Mouse (Mus musculus) monocyte, adult 2 months (primary cell): ENCODE data around the gene Wdr45b.
"Not testable (repeated sequence)": the region's sequence is repeated elsewhere in the genome, so short reads cannot be mapped to it uniquely, and the experiment has no call there.

ENCODE experiments used
- DNase-seq, 2 experiments: peaks; one replicate each; pipeline ENCODE4 v3.0.0; 2022; ENCODE audit warnings: low spot score in 2 of 2, low read depth in 1 of 2

The Wdr45b gene

DNA sequence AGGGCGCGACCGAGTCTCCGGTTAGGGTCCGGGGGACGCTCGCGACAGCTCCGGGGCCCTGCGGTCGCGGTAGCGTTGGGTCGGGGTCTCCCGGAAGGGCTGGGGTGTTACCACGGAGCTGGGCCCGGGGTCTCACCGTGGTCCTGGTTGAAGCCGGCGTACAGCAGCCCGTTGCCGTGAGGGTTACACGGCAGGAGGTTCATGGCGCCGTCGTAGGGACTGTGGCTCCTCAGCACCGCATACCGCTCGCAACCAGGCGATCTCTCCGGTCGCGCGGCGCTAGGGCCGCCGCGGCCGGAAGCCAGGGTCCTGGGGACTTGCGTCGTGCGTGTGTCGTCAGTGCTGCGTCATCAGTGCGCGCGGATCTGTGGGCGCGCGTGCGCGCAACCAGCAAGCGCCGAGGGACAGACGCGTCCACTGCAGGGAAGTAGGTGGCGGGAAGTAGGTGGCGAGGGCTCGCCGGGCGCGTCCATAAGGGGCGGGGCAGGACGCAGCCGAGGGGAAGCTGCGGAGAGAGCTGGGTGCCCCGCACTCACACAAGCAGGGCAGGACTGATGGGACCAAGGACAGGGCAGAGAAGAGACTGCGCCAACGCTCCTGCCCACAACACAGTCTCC is at the start of gene Wdr45b:
Gene Wdr45b, minus strand, starts transcription at position 355 of the 617 bp plus-strand sequence.
- DNase-seq = peak; percentile 94 to 96

DNA sequence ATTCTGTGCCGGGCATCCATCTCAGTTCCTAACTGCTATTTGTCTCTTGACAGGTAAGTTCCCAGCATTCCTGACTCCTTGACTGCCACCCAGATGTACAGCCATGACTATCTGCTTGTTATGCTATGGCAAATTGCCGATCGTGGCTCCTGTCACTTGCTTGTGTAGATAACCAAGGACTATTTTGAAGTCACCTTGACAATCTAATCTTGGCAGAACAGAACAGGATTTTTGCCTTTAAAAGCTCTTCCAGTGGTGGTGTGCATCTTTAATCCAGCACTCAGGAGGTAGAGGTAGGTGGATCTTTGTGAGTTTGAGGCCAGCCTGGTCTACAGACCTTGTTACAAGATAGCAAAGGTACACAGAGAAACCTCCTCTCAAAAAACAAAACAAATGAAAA is 38.2 kb upstream of the Wdr45b start:
- DNase-seq = no peak

DNA sequence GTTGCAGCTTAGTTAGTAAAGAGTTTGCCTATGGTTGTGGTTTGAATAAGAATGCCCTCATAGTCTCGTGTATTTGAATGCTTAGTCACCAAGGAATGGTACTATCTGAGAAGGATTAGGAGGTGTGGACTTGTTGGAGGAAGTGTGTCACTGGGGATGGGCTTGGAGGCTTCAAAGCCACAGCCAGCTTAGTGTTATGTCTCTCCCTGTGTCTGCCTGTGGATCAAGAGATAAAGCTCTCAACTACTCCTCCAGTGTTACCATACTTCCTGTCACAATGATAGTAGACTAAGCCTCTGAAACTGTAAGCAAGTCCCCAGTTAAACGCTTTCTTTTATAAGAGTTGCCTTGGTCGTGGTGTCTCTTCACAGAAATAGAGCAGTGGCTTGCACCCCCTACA is 36.5 kb upstream of the Wdr45b start:
- no peak for DNase-seq

DNA sequence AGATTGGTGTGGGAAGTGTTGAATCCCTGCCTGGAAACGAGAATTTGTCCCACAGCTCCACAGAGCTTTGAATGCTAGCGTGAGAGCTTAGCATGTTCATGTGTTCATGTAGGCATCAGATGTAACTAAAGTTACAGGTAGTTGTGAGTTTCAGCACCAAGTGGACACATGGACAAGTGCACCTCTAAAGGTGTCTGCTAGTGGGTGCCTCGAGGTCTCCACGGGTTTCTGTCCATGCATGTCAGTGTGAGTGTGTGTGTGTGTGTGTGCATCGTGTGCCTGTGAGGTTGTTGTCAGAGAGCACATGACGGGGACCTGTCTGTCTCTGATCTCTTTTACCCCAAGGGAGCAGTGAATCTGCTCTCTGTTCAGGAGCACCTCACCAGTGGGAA is 34.3 kb upstream of the Wdr45b start:
- no peak for DNase-seq

DNA sequence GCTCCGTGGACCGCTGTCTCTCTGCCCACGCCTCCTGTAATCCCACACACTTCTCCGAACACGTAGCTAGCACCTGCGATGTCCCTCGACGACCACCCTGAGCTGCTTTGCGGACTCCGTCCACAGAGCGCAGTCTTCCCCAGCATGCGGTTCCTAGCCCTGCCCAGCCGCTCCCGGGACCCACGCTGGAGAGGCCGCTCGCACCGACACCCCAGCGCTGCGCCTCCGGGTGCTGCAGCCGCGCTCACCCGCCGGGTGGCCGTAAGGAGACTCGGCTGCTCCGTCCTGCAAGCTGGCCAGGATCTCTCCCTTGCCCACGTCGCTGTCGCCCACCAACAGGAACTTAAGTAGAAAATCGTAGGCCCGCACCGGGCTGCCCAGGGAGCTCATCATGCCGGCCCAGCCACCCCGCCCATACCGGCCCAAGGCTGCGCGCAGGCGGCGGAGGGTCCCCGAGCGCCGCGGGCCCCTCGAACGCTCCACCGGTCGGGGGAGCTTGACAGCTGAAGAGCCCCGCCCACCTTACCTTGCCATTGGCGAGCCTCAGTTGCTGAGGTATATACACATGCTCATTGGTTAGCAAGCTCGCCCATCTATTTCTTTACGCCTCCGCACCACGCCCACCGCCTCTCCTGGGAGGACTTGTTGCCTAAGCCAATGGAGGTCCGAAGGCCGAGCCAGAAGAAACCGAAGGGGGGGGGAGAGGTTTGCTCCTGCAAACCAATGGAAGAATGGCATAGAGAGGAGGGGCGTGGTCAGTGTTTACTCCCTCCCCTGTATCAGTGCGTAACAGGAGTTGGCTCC is 33.7 kb upstream of the Wdr45b start, which contains the start of gene Rab40b:
Gene Rab40b, minus strand, starts transcription at position 502 of the 804 bp plus-strand sequence.
- DNase-seq = peak in 1 of 2 experiments; percentile 2

DNA sequence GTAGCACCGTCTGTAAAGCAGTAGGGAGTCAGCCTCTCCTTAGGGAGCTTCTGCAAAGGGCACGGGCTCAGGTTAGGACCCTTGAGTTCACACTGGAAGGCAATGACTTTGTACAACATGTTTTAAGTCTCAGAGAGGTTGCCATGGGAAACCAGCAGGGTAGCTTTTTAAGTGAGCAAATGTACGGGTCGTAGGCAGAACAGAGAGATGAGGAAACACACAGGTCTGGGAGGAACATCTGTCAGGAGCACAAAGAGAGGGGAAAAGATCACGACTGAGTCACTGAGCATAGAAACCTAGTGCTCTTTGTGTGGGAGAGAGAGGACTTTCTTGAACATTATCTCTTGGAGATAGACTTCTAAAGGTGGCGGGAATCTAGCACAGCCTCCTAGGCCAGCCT is 26.0 kb upstream of the Wdr45b start:
- DNase-seq = no peak

DNA sequence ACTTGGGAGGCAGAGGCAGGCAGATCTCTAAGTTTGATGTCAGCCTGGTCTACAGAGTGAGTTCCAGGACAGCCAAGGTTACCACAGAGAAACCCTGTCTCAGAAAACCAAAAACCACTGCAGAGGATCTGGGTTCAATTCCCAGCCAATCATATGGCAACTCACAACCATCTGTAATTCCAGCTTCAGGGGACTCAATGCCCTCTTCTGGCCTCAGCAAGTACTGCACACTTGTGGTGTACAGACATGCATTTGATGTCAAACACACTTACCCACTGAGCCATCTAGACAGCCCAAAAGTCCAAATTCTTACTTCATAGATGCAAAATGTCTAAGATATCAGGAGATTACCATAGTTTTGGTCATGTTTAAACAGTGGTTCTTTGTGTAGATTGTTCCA is 24.4 kb upstream of the Wdr45b start:
- DNase-seq = no peak

DNA sequence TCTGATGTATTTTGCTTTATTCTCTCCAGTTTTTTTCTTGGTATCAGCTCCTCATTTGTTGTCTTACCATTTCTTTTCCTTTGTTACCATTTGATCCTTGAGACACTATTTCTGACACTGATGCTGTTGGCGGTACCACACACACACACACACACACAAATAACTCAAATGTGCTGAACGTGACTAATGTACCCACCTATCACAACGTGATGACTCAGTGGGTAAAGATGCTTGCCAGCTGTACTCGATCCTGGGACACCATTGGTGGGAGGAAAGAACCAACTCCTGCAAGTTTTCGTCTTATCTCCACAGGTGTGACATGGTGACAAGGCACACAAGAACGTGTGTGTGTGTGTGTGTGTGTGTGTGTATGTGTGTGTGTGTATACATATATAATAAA is 19.1 kb upstream of the Wdr45b start:
- DNase-seq = no peak

DNA sequence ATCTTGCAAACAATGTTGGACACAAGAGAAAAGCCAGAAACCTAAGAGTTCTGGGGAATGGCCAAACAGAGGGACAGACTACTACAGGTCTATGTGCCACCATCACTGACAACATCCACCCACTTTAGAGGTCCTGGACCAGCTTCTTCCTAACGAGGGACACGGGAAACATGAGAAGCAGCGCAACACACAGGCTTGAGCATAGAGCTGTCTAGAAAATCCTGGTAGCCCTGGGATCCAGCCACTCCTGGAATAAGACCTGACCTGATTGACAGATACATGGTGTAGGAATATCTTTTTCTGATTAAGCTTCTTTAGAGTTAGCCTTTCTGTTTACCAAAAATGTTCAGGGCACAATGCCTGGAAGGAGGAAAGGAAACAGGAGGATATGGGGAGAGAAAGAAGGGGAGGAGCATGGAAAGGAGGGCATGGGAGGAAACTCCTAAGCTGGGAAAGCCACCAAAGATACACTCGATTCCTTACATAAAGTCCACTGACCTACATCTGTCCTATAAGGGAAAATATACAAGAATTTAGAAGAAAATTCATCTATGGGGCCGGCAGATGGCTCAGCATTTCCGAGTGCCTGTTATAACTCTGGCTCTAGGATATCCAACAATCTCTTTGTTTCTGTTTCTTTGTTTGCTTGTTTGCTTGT is 16.2 kb upstream of the Wdr45b start:
- DNase-seq = no peak

DNA sequence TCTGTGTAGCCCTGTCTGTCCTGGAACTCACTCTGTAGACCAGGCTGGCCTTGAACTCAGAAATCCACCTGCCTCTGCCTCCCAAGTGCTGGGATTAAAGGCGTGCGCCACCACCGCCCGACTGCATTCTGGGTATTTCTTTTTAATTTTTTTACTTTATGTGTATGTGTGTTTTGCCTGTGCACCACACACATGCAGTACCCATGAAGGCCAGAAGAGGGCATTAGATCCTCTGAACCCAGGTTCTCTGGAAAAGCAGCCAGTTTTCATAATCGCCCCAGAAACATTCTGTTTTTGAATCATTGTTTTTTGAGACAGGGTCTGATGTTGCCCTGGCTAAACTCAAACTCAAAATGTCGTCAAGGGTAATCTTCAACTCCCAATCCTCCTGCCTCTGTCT is 15.4 kb upstream of the Wdr45b start:
- DNase-seq = peak in 1 of 2 experiments; percentile 30

DNA sequence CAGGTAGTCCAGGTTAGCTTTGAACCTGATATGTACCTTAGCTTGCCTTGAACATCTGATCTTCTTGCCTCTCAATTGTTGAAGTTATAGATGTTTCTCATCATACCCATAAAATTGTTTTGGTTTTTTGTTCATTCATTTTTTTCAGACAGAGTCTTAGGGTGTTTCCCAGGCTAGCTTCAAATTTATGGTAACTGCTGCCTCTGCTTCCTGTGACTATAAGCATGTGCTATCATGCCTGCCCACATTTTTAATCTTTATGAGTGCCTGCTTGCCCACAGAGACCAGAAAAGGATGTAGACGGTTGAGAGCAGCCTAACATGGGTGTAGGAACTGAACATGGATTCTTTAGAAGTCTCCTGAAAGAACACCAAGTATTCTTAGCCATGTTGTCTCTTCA is 14.5 kb upstream of the Wdr45b start:
- DNase-seq = no peak

DNA sequence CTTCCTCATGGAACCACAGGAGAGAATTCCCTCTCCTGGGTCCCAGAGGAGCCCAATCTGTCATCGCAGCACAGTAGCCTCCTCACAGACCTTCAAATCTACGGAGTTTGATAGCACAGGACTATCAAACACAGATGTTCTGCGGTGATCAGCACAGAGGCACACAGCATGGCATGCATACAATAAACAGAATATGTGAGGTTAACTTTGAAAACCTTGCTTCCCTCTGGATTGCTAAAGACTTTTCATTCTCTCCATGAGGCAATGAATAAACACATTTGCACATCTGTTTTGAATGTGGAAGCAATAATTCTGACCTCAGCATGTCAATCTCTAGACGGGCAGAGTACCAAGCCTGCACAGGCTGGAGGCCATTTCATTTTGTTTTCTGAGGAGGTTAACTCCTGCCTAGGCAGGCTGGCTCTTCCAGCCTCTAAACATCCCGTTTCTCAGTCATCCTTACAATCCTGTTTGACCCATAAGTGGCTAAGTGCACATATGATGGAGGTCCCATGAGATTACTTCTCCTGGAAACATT is 13.0 kb upstream of the Wdr45b start:
- no peak for DNase-seq

DNA sequence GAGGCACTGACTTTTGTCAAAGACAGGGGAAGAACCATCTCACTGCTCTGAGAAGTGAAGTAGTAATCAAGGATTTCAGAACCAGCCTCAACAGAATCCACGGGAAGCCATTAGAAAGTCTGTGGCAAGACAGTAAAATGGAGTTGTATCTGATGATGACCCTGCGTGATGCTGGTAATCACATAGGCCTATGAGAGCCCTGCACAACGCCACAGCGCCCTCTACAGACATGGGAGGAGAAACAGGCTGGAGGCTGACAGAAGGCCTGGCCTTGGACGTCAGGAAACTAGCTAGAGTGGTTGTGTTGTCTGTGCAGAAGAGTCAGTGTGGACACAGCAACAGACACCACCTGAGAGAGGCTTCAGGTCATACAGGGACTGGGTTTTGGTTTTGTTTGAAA is 8.0 kb upstream of the Wdr45b start:
- DNase-seq = peak in 1 of 2 experiments; percentile 6

DNA sequence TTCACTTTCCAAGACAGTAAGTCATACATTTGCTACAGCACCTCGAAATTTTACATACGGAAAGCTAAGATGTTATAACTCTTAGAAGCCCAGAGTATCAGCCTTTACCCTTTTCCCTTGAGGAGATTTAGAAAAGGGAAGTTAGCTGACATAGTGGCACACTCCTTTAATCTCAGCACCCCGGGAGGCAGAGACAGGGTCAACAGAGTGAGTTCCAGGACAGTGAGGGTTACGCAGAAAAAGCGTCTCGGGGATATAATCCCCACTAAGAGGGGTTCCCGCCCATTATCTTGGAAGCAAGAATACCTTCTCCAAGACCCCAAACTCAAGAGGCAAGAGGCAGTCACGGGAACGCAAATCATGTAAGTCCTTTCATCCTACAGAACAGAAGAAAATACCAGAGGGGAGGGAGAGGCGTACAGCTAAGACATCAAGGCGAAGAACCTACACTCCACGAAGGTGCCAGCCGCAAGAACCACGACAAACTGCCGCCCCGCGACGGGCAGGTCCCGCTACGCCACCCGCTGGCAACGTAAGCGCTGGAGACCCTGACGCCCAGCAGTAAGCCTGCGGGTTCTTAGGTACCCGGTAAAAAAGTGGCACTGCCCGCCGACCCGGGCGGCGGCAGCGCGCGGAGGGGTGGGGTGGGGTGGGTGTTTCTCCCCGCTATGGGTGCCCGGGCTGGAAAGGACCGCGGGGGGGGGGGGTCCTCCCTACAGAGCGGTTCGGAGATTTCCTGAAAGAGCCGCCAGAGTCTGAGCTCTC is 737 bp downstream of the Wdr45b start:
- DNase-seq = peak in 1 of 2 experiments; percentile 14

DNA sequence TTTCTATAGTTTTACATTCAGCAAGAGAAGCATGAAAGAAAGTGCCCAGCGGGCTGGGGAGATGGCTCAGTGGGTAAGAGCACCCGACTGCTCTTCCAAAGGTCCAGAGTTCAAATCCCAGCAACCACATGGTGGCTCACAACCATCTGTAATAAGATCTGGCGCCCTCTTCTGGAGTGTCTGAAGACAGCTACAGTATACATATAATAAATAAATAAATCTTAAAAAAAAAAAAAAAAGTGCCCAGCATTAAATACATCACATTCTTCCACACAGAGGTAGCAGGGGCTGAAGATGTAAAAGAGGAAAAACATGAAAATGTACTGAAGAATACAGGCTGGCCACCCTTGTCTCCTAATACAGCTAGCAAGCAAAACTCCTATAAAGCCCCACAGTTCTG is 5.5 kb downstream of the Wdr45b start:
- not testable (repeated sequence) for DNase-seq

DNA sequence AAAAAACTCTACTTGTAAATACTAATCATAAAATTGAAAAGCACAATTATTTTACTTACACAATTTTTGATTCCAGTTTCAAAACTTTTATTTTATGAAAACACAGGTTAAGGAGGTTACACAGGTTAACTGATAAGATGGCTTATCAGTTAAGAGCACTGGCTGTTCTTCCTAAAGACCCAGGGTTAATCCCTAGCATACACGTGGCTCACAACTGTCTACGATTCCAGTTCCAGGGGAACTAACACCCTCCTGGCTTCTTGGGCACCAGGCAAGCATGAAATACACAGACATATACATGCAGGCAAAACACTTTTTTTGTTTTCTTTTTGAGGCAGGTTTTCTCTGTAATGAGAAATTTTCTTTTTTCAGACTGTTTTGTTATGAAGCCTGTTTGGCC is 6.1 kb downstream of the Wdr45b start:
- no peak for DNase-seq

DNA sequence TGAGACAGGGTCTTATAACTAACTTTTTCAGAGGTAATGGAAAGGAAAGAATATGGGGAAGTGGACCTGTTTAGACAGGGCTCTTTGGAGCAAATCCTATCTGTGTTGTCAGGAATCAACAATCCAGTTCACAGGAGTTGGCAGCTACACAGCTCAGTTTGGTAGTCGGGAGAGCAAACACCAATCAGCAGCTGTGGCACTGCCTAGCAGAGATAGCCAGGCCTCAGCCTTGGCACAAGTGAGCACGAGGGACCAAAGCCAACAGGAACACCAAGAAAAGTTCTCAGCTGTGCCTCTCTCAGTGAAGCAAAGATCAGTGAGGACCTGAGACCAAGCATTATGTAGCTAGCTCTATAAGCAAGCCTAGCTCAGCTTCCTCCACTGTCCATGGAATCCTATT is 7.2 kb downstream of the Wdr45b start:
- no peak for DNase-seq

DNA sequence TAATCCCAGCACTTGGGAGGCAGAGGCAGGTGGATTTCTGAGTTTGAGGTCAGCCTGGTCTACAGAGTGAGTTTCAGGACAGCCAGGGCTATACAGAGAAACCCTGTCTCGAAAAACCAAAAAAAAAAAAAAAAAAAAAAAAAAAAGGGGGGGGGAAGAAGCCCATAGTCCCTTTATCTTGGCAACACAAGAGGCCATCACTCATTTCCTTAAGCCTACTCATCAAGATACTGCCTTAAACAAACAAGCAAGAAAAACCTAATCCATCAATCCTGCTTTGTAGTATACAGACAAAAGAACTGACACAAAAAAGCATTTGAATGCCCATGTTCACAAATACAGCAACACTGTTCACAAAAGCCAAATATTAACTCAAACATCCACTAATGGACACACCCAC is 11.8 kb downstream of the Wdr45b start:
- not testable (repeated sequence) for DNase-seq

DNA sequence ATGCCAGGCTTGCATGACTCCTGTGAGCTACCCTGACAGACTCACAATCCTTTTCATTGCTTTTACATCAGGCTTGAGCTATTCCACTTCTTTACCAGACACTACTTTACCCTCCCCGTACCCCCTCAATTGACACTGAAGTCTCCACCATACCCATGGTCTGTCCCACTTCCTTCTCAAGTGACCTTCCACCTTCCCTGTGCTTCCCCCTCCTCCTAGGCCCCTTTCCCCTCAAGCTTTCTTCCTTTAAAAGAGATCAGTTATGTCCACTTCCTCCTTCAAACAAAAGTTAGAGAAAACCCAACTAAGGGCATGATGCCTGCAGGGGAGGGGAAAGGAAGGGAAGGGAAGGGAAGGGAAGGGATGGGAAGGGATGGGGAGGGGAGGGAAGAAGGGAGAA is 14.0 kb downstream of the Wdr45b start:
- no peak for DNase-seq

DNA sequence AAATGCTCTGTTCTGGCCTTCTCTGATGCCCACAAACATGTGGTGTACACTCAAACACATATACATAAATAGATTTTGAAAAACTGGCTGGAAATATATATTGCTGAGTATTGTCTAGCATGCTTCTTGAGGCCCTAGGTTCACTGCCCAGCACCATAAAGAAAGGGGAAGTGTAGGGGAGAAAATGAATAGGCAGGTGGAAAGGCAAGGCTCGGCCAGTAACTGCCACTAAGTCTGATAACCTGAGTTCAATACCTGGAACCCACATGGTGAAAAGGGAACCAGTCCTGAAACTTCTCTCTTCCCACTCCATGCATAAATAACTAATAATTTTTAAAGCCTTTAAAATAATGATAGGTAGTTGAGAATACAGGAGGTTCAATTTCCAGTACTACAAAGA is 14.6 kb downstream of the Wdr45b start:
- no peak for DNase-seq

DNA sequence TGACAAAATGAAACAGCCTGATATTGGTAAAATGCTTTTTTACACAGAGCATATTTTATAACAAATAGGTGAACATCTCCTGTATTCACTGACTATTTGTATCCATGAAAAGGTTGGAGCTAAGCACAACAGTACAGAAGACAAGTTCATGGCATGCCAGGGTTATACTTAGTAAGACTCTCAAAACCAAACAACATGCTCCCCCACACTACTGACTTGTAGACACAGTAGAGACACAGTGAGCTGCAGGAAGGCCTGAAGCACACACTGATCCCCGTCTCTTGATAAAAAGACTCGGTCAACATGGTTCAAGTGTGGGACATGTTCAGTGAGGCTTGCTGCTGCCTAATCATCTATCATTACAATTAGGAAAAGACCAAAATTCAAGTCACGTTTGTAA is 22.6 kb downstream of the Wdr45b start:
- no peak for DNase-seq
